Mouse (Mus musculus) MEL (cell line): ENCODE results near the gene Mettl27.
A peak's percentile ranks its signal among the peaks of the same experiment; 100 is the strongest.

Experiments used
- CTCF ChIP-seq, 3 experiments: IDR thresholded peaks in 2 of 3; conservative IDR thresholded peaks in 1 of 3; 2 replicates each; pipeline ENCODE4 v1.5.1; 2011 to 2012; ENCODE audit warnings: low read length in 3 of 3, low read depth in 2 of 3, mild to moderate bottlenecking in 2 of 3, improper control_type of control experiment in 1 of 3, inconsistent platforms in 1 of 3, mixed read lengths in 1 of 3, moderate library complexity in 1 of 3; ENCODE audit not compliant: control insufficient read depth in 1 of 3, insufficient read depth in 1 of 3, poor library complexity in 1 of 3, severe bottlenecking in 1 of 3
- E2F4 ChIP-seq: IDR thresholded peaks from 2 replicates; pipeline ENCODE4 v1.6.1; 2011; ENCODE audit warnings: low read depth, low read length, improper control_type of control experiment, borderline replicate concordance
- EP300 ChIP-seq, 2 experiments: IDR thresholded peaks; 2 replicates each; pipeline ENCODE4 v1.6.1; 2011; ENCODE audit warnings: improper control_type of control experiment in 2 of 2, low read length in 2 of 2, low read depth in 1 of 2, mild to moderate bottlenecking in 1 of 2
- MAFK ChIP-seq: IDR thresholded peaks from 2 replicates; pipeline ENCODE4 v1.6.1; 2011; ENCODE audit warnings: low read depth, mild to moderate bottlenecking, low read length, improper control_type of control experiment, borderline replicate concordance
- POLR2A ChIP-seq, 2 experiments: IDR thresholded peaks; 2 replicates each; pipeline ENCODE4 v1.6.1; 2011 to 2012; ENCODE audit warnings: low read length in 2 of 2, mild to moderate bottlenecking in 2 of 2, control low read depth in 1 of 2, improper control_type of control experiment in 1 of 2, low read depth in 1 of 2, moderate library complexity in 1 of 2; ENCODE audit not compliant: control insufficient read depth in 1 of 2, insufficient read depth in 1 of 2, poor library complexity in 1 of 2
- TCF12 ChIP-seq: IDR thresholded peaks from 2 replicates; pipeline ENCODE4 v1.6.1; 2014; ENCODE audit warnings: low read depth, mild to moderate bottlenecking, inconsistent platforms, low read length, improper control_type of control experiment, moderate library complexity
- ZNF384 ChIP-seq: IDR thresholded peaks from 2 replicates; pipeline ENCODE4 v1.6.1; 2012; ENCODE audit warnings: low read depth, mild to moderate bottlenecking, inconsistent platforms, low read length, improper control_type of control experiment

- TF ChIP-seq CTCF (IDR thresholded peaks at IDR 0.05 in 2 of 3, conservative IDR thresholded peaks at IDR 0.05 in 1 of 3; ENCODE audit: control insufficient read depth in 1 of 3, insufficient read depth in 1 of 3, low read depth in 2 of 3, low read length in 3 of 3, poor library complexity in 1 of 3, severe bottlenecking in 1 of 3) (no peak), ZNF384 (no peak), POLR2A (IDR thresholded peaks at IDR 0.05; ENCODE audit: control insufficient read depth in 1 of 2, insufficient read depth in 1 of 2, low read depth in 1 of 2, low read length in 2 of 2, poor library complexity in 1 of 2) (0 out of 4 replicates have a peak, but pooled peaks of 1 of the 2 experiments have one; percentile 18), EP300 (IDR thresholded peaks at IDR 0.05; ENCODE audit: low read depth in 1 of 2, low read length in 2 of 2) (no peak), MAFK (no peak), TCF12 (no peak), E2F4 (no peak)
These were observed 13.2 kb downstream of the Mettl27 start for GRCm38 (mm10) chr5:134945266-134945959.
